Mouse (Mus musculus) liver, adult 2 months (tissue): ENCODE measurements around the gene Gse1.

ENCODE experiments used
- CTCF ChIP-seq: fragments of 200-500 bp; IDR thresholded peaks from 2 replicates; pipeline ENCODE4 v1.5.1; 2011; ENCODE audit warnings: low read depth, low read length, control low read depth
- POLR2A ChIP-seq: fragments of 200-500 bp; IDR thresholded peaks from 2 replicates; pipeline ENCODE4 v1.6.1; 2011; ENCODE audit warnings: low read length, control low read depth; ENCODE audit not compliant: insufficient read depth; ENCODE audit errors: extremely low read depth

DNA sequence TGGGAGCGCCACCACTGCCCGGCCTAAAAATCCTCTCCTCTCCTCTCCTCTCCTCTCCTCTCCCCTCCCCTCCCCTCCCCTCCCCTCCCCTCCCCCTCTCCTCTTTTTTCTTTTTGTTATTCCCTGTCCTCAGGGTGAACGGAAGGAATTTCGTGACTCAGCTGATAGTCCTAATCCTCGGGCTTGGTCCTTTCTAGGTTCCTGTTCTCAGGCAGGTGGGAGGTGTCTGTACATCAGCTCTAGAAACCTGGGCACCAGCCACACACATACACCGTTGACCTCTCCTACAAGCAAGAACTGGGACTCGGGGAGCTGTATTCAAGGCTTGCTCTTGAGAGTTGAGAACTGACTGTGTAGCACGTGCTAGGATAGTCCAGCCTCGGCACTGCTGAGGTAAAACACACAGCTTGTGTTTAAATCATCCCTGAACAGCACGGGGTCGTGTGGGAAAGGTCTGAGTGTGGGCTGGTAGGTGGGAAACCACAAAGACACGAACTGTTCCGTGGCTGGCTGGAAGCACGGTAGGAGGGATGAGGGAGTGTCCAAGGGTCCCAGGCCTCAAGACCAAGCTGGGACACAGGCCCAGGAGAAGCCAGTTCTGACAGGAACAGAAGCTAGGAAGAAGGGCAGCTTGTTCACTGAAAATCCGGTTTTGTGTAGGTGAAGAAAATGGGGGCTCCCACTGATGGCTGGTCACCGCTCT lies 302.8 kb downstream of the Gse1 start:
- TF ChIP-seq POLR2A (no peak), CTCF (no peak)
